ENCODE assay signal across 12 mouse cellular contexts in the genomic region with DNA sequence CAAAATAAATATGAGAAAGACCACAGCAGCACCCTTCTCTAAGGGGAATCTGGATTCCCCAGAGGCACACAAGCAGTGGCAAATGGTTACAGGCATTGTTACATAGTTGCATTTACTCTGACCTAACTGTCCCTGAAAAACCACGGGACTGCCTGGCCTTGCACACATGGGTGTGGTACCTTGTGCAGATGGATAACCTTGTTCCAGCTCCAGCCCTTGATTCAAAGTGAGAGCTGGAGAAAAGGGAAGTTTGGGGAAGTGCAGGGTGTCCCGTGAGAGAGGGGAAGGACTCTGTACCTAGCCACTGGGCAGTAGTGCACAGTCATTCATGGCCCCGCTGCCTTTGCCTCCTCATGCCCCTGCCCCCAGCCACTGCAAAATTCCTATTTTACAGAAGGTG. TPM values are rescaled to one million over a fixed set of nuclear protein-coding genes. Genes with fewer than 3 reads are reported as not detected.
A peak's percentile ranks its signal among the peaks of the same experiment; 100 is the strongest.
DNase-seq lines count a peak whose midpoint lies in the region; ATAC-seq and TF ChIP-seq lines count a peak whose summit lies in the region.
"Had no signal": no experiment of that assay in that cellular context is flagged by ENCODE, and none has a peak within 500 bp of the region (broad histone marks: within the 10 kb centered on the region; RNA-seq: fewer than 3 reads in every experiment).

No protein-coding gene starts in this region.

- no peak overlapping the region for H3K9ac ChIP-seq in kidney, embryonic 15.5 days
- no peak overlapping the region for H3K9ac ChIP-seq in embryonic facial prominence, embryonic 14.5 days (ENCODE audit: low read depth, low read length)
- H3K9ac ChIP-seq: midbrain, embryonic 12.5 days had no signal

- peaks cover 21% of the 10 kb centered on the region; the same call in 1 of the 2 replicates for H3K27me3 ChIP-seq in kidney, embryonic 15.5 days
- H3K27me3 ChIP-seq in embryonic facial prominence, embryonic 14.5 days (replicated peaks; ENCODE audit: control insufficient read depth, insufficient read depth, low read length), result no peaks in the 10 kb centered on the region

- H3K4me3 ChIP-seq in kidney, embryonic 15.5 days (replicated peaks), result peak overlapping the region; percentile 63; the same call in 1 of the 2 replicates
- H3K4me3 ChIP-seq in bone marrow, adult 2 months (replicated peaks; ENCODE audit: control insufficient read depth, low read depth, low read length), result peak overlapping the region; percentile 53
- H3K4me3 ChIP-seq in embryonic facial prominence, embryonic 14.5 days (ENCODE audit: low read depth, low read length), result no peak overlapping the region
- no peak overlapping the region for H3K4me3 ChIP-seq in layer of hippocampus, adult 2 months
- H3K4me3 ChIP-seq: midbrain, embryonic 12.5 days had no signal

- no peak for DNase-seq in kidney, postnatal 36 days
- no peak for DNase-seq in embryonic facial prominence, embryonic 14.5 days (ENCODE audit: low spot score)
- DNase-seq in lung, postnatal 36 days, result peak; percentile 48
- DNase-seq in layer of hippocampus, adult 2 months (ENCODE audit: low spot score in 2 of 2), result no peak
- DNase-seq in c-Kit-positive CD71-positive TER-119-positive erythroid progenitor cells, embryonic 14.5 days (ENCODE audit: low spot score), result no peak
- no peak for DNase-seq in retina, postnatal 1 day
- DNase-seq: cerebellum, adult 18-20 months; right cerebral cortex, postnatal 14 days had no signal

- WGBS in kidney, embryonic 15.5 days, result 44% methylated on average over 3 of the region's 3 CpGs
- WGBS in bone marrow, adult 2 months, result 0% methylated on average over 3 of the region's 3 CpGs
- WGBS in embryonic facial prominence, embryonic 14.5 days, result 41% methylated on average over 3 of the region's 3 CpGs

- no peak for TF ChIP-seq POLR2A in bone marrow, adult 2 months (IDR thresholded peaks at IDR 0.05; ENCODE audit: borderline replicate concordance, control insufficient read depth, low read depth, low read length)

- H3K27ac ChIP-seq in kidney, embryonic 15.5 days, result peak overlapping the region; percentile 63
- H3K27ac ChIP-seq in bone marrow, adult 2 months (ENCODE audit: control insufficient read depth, insufficient read depth, low read depth, low read length, poor library complexity), result peak overlapping the region; percentile 75
- peak overlapping the region; percentile 53 for H3K27ac ChIP-seq in embryonic facial prominence, embryonic 14.5 days (replicated peaks; ENCODE audit: low read depth, low read length)
- no peak overlapping the region for H3K27ac ChIP-seq in layer of hippocampus, adult 2 months
- H3K27ac ChIP-seq: midbrain, embryonic 12.5 days had no signal

- H3K9me3 ChIP-seq in kidney, embryonic 15.5 days (replicated peaks), result no peaks in the 10 kb centered on the region
- H3K9me3 ChIP-seq in embryonic facial prominence, embryonic 14.5 days (ENCODE audit: control insufficient read depth, low read length), result no peaks in the 10 kb centered on the region
- H3K9me3 ChIP-seq: midbrain, embryonic 12.5 days had no signal

- 0 out of 2 replicates have a peak, but pooled peaks cover 5% of the 10 kb centered on the region for H3K36me3 ChIP-seq in kidney, embryonic 15.5 days
- 0 out of 2 replicates have a peak, but pooled peaks cover 4% of the 10 kb centered on the region for H3K36me3 ChIP-seq in embryonic facial prominence, embryonic 14.5 days (ENCODE audit: control insufficient read depth, insufficient read depth, low read length)
- H3K36me3 ChIP-seq: midbrain, embryonic 12.5 days had no signal

- peaks cover 98% of the 10 kb centered on the region for H3K4me1 ChIP-seq in kidney, embryonic 15.5 days
- H3K4me1 ChIP-seq in bone marrow, adult 2 months (ENCODE audit: control insufficient read depth, insufficient read depth, low read length), result peaks cover 14% of the 10 kb centered on the region
- H3K4me1 ChIP-seq in embryonic facial prominence, embryonic 14.5 days (ENCODE audit: control insufficient read depth, insufficient read depth, low read length), result peaks cover 66% of the 10 kb centered on the region

- TF ChIP-seq CTCF in bone marrow, adult 2 months (IDR thresholded peaks at IDR 0.05; ENCODE audit: control insufficient read depth, insufficient read depth, low read length), result no peak
- TF ChIP-seq CTCF in layer of hippocampus, adult 2 months (conservative IDR thresholded peaks at IDR 0.05), result no peak

- no peak for ATAC-seq in kidney, embryonic 15.5 days (replicated peaks; ENCODE audit: low FRiP score)
- ATAC-seq in embryonic facial prominence, embryonic 14.5 days (ENCODE audit: low read depth), result no peak
- ATAC-seq: inflammation-experienced regulatory T-cells, adult 6 months had no signal

- peak overlapping the region; percentile 97 for H3K4me2 ChIP-seq in kidney, embryonic 15.5 days
- H3K4me2 ChIP-seq in embryonic facial prominence, embryonic 14.5 days (ENCODE audit: low read depth, low read length), result peak overlapping the region; percentile 98
- H3K4me2 ChIP-seq: midbrain, embryonic 12.5 days had no signal

RNA-seq across cellular contexts. Expression of a gene that starts 2.4 kb away (rescaled TPM):
- polyA plus RNA-seq in kidney, embryonic 15.5 days (2015; fragmentation: Nextera tagmentation; extraction: Ambion mirVana), result 121 and 135 TPM in 2 replicates
- 18.7 and 49.4 TPM in 2 replicates for polyA plus RNA-seq in bone marrow, adult 2 months (2011; ENCODE audit: insufficient read depth, insufficient read length, low replicate concordance, missing spikeins)
- polyA plus RNA-seq in embryonic facial prominence, embryonic 14.5 days (2014; fragmentation: Nextera tagmentation; extraction: Ambion mirVana), result 60.1 and 79.9 TPM in 2 replicates
- 1 to 10 TPM; 3.1 to 3.8 TPM for total RNA-seq in layer of hippocampus, adult 2 months (2021)

Comparison
In these comparisons a context has a peak if more than half of its experiments do, and no peak if none do; other contexts are left out.
1. H3K4me3 ChIP-seq: peak in kidney, embryonic 15.5 days (single experiment) and bone marrow, adult 2 months (single experiment); none in embryonic facial prominence, embryonic 14.5 days (single experiment) and layer of hippocampus, adult 2 months (single experiment).